23 mouse cellular contexts compared by ENCODE assay signal in genomic region chr6:40051698-40052097, GRCm38 (mm10).
"Had no signal": no experiment of that assay in that cellular context is flagged by ENCODE, and none has a peak within 500 bp of the region (broad histone marks: within the 10 kb centered on the region; RNA-seq: fewer than 3 reads in every experiment).

No protein-coding gene starts in this region.

- H3K36me3 ChIP-seq: heart, embryonic 13.5 days; heart, embryonic 15.5 days; hindbrain, embryonic 13.5 days; hindbrain, embryonic 15.5 days; kidney, embryonic 15.5 days; limb, embryonic 13.5 days; limb, embryonic 15.5 days; liver, embryonic 12.5 days had no signal

- H3K4me1 ChIP-seq: heart, embryonic 13.5 days; heart, embryonic 15.5 days; kidney, embryonic 15.5 days; limb, embryonic 13.5 days; limb, embryonic 15.5 days; liver, embryonic 12.5 days had no signal

- H3K9me3 ChIP-seq: heart, embryonic 13.5 days; heart, embryonic 15.5 days; hindbrain, embryonic 13.5 days; hindbrain, embryonic 15.5 days; kidney, embryonic 15.5 days; limb, embryonic 13.5 days; limb, embryonic 15.5 days; liver, embryonic 12.5 days had no signal

- H3K4me3 ChIP-seq: heart, embryonic 13.5 days; heart, embryonic 15.5 days; hindbrain, embryonic 13.5 days; hindbrain, embryonic 15.5 days; kidney, embryonic 15.5 days; limb, embryonic 13.5 days; limb, embryonic 15.5 days; liver, embryonic 12.5 days had no signal

- H3K27ac ChIP-seq: heart, embryonic 13.5 days; heart, embryonic 15.5 days; hindbrain, embryonic 15.5 days; hindbrain, postnatal 0 days; kidney, embryonic 15.5 days; kidney, postnatal 0 days; limb, embryonic 13.5 days; limb, embryonic 15.5 days; liver, embryonic 12.5 days had no signal

- H3K27me3 ChIP-seq: heart, embryonic 13.5 days; heart, embryonic 15.5 days; hindbrain, embryonic 13.5 days; hindbrain, embryonic 15.5 days; kidney, embryonic 15.5 days; limb, embryonic 13.5 days; limb, embryonic 15.5 days; liver, embryonic 12.5 days had no signal

- DNase-seq: gastrocnemius, postnatal 14 days; gastrocnemius, postnatal 36 days; heart, adult 18-20 months; heart, postnatal 14 days; heart, postnatal 36 days; kidney, adult 11 months; kidney, adult 2 months; kidney, adult 9 months; kidney, postnatal 14 days; kidney, postnatal 36 days; layer of hippocampus, adult 9-11 months; layer of hippocampus, postnatal 36 days; left cerebral cortex, postnatal 4 days had no signal
